Comparison of ENCODE assay signal across 12 mouse cellular contexts in the genomic region with DNA sequence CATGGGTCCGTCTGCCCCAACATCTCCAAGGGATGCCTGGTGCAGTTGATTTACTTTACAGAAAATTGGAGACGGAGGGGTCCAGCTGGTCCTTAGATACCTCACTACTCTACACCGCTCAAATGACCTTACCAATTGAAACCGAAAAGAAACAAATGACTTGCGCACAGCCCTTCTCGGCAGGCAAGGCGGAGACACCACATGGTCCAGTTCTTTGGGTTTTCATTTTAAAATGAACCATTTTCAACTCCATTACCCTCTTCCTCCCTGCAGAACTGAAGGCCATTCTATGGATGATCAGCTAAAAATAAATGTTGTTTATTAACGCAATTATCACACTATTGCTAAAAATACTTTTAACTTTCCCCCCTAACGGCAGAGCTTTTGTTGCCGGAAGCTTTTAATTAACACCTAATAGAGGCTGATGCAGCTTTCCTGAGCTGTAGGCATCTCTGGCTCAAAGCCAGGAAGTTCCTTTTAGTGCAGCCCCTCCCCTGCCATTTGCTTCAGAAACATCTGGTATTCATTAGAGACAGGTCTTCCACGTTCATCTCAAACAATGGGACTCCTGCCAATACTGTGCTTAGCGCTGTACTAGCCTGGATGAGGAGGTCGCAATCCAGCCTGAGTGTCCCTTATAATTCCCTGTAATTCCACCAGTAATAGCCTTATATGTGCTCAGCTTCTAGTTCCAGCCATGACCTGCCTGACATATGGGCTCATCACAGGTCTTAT.
DNase-seq lines count a peak whose midpoint lies in the region; ATAC-seq and TF ChIP-seq lines count a peak whose summit lies in the region.
"Had no signal": no experiment of that assay in that cellular context is flagged by ENCODE, and none has a peak within 500 bp of the region (broad histone marks: within the 10 kb centered on the region; RNA-seq: fewer than 3 reads in every experiment).

No protein-coding gene starts in this region.

- H3K27ac ChIP-seq in hindbrain, embryonic 11.5 days (ENCODE audit: low read depth, low read length): no peak overlapping the region
- no peak overlapping the region for H3K27ac ChIP-seq in hindbrain, embryonic 13.5 days
- no peak overlapping the region for H3K27ac ChIP-seq in hindbrain, postnatal 0 days
- H3K27ac ChIP-seq: neural tube, embryonic 12.5 days had no signal

- no peak overlapping the region for H3K9ac ChIP-seq in hindbrain, embryonic 11.5 days (ENCODE audit: low read depth, low read length)
- H3K9ac ChIP-seq in hindbrain, embryonic 13.5 days: no peak overlapping the region
- no peak overlapping the region for H3K9ac ChIP-seq in hindbrain, postnatal 0 days (replicated peaks; ENCODE audit: low read length)
- H3K9ac ChIP-seq: neural tube, embryonic 12.5 days had no signal

- no peaks in the 10 kb centered on the region for H3K9me3 ChIP-seq in hindbrain, embryonic 11.5 days (ENCODE audit: control insufficient read depth, low read length)
- no peaks in the 10 kb centered on the region for H3K9me3 ChIP-seq in hindbrain, embryonic 13.5 days
- no peaks in the 10 kb centered on the region for H3K9me3 ChIP-seq in hindbrain, postnatal 0 days (ENCODE audit: low read length)
- H3K9me3 ChIP-seq: neural tube, embryonic 12.5 days had no signal

- H3K4me2 ChIP-seq in hindbrain, embryonic 11.5 days (replicated peaks; ENCODE audit: low read depth, low read length): no peak overlapping the region
- H3K4me2 ChIP-seq in hindbrain, embryonic 13.5 days: no peak overlapping the region
- no peak overlapping the region for H3K4me2 ChIP-seq in hindbrain, postnatal 0 days (ENCODE audit: low read depth, low read length)
- H3K4me2 ChIP-seq: liver, embryonic 11.5 days; neural tube, embryonic 12.5 days had no signal

- DNase-seq in hindbrain, embryonic 11.5 days (ENCODE audit: low spot score): peak; percentile 33
- DNase-seq in embryo, embryonic 10 days (ENCODE audit: low spot score): peak; percentile 70
- peak; percentile 53 for DNase-seq in hindbrain, postnatal 0 days (ENCODE audit: low spot score)
- peak; percentile 30 for DNase-seq in retina, embryonic 14.5 days (ENCODE audit: low spot score)
- DNase-seq in layer of hippocampus, adult 18-20 months (ENCODE audit: low spot score in 2 of 2): no peak
- no peak for DNase-seq in right cerebral cortex, postnatal 4 days
- no peak for DNase-seq in frontal cortex, postnatal 14 days (ENCODE audit: low spot score in 2 of 2)

- no peak for ATAC-seq in hindbrain, embryonic 11.5 days (ENCODE audit: low FRiP score)
- ATAC-seq in hindbrain, embryonic 13.5 days (ENCODE audit: low FRiP score): no peak
- no peak for ATAC-seq in hindbrain, postnatal 0 days
- ATAC-seq: intestine, postnatal 0 days had no signal

- H3K4me1 ChIP-seq in hindbrain, embryonic 11.5 days (replicated peaks; ENCODE audit: control insufficient read depth, insufficient read depth, low read length): no peaks in the 10 kb centered on the region
- H3K4me1 ChIP-seq in hindbrain, embryonic 13.5 days (replicated peaks): peaks cover 7% of the 10 kb centered on the region; the same call in 1 of the 2 replicates
- H3K4me1 ChIP-seq in hindbrain, postnatal 0 days (ENCODE audit: insufficient read depth, low read length): peaks cover 4% of the 10 kb centered on the region; the same call in 1 of the 2 replicates

- H3K27me3 ChIP-seq in hindbrain, embryonic 11.5 days (ENCODE audit: control insufficient read depth, insufficient read depth, low read length): no peaks in the 10 kb centered on the region
- 0 out of 2 replicates have a peak, but pooled peaks cover 4% of the 10 kb centered on the region for H3K27me3 ChIP-seq in hindbrain, embryonic 13.5 days
- H3K27me3 ChIP-seq in hindbrain, postnatal 0 days (ENCODE audit: insufficient read depth, low read length): no peaks in the 10 kb centered on the region
- H3K27me3 ChIP-seq: neural tube, embryonic 12.5 days had no signal

- TF ChIP-seq CTCF in hindbrain, postnatal 0 days (IDR thresholded peaks at IDR 0.05; ENCODE audit: low read depth): no peak

- H3K4me3 ChIP-seq in hindbrain, embryonic 11.5 days (ENCODE audit: low read depth, low read length): no peak overlapping the region
- no peak overlapping the region for H3K4me3 ChIP-seq in hindbrain, embryonic 13.5 days
- no peak overlapping the region for H3K4me3 ChIP-seq in hindbrain, postnatal 0 days (ENCODE audit: low read length)
- H3K4me3 ChIP-seq: neural tube, embryonic 12.5 days had no signal

- WGBS in hindbrain, embryonic 11.5 days: 63% methylated on average over 13 of the region's 13 CpGs
- 51% methylated on average over 13 of the region's 13 CpGs for WGBS in hindbrain, embryonic 13.5 days
- 51% methylated on average over 13 of the region's 13 CpGs for WGBS in hindbrain, postnatal 0 days

- no peaks in the 10 kb centered on the region for H3K36me3 ChIP-seq in hindbrain, embryonic 11.5 days (ENCODE audit: control insufficient read depth, insufficient read depth, low read length)
- no peaks in the 10 kb centered on the region for H3K36me3 ChIP-seq in hindbrain, embryonic 13.5 days
- no peaks in the 10 kb centered on the region for H3K36me3 ChIP-seq in hindbrain, postnatal 0 days (ENCODE audit: insufficient read depth, low read length)
- H3K36me3 ChIP-seq: G1E; neural tube, embryonic 12.5 days had no signal

Comparison
In these comparisons a context has a peak if more than half of its experiments do, and no peak if none do; other contexts are left out.
1. DNase-seq: peak in hindbrain, embryonic 11.5 days (single experiment), embryo, embryonic 10 days (single experiment), hindbrain, postnatal 0 days (single experiment) and retina, embryonic 14.5 days (single experiment); none in layer of hippocampus, adult 18-20 months (0 of 2), right cerebral cortex, postnatal 4 days (single experiment) and frontal cortex, postnatal 14 days (0 of 2).